Mouse (Mus musculus) gastrocnemius, postnatal 36 days (tissue): ENCODE results near the gene Tnfsfm13. TPM values are rescaled to one million over a fixed set of nuclear protein-coding genes. Genes with fewer than 3 reads are reported as not detected.

Experiments used
- DNase-seq, 2 experiments: peaks; one replicate each; pipeline ENCODE4 v3.0.0; 2022
- intact Hi-C: fragments of 180-260 bp; cut with DNase I; formaldehyde crosslinking; loops from one replicate; pipeline ENCODE4 v1.15.1; 2025
- total RNA-seq, 2 experiments: library from RNA; stranded (reverse); gene quantifications; 2 replicates each; pipeline ENCODE4 v1.2.3; 2021

Gene Tnfsfm13
- total RNA-seq, 2 experiments from 2014 or later: 1.3 to 1.5 TPM

- DNase-seq: peak; percentile 81 to 82
- intact Hi-C loops: loop anchor here (2.0 to 5.0 kb wide), 3 partner anchors 34 to 560 kb away; partner anchors contain the start of gene 9130213A22Rik
These were observed 12.9 kb downstream of the Tnfsfm13 start for GRCm38 (mm10) chr11:69682840-69683533.

GRCm38 (mm10) chr11:69682209-69682839 lies 13.6 kb downstream of the Tnfsfm13 start:
- intact Hi-C loops: loop anchor here (2.0 to 5.0 kb wide), 3 partner anchors 35 to 560 kb away; partner anchors contain the start of gene 9130213A22Rik
- no peak for DNase-seq

- DNase-seq: peak; percentile 90 to 94
- intact Hi-C loops: loop anchor here (2.0 to 5.0 kb wide), 3 partner anchors 36 to 559 kb away; partner anchors contain the start of gene 9130213A22Rik
These were observed 14.3 kb downstream of the Tnfsfm13 start, which contains the start of gene Senp3 for GRCm38 (mm10) chr11:69681314-69682208. Gene Senp3, minus strand, starts transcription at chr11:69682084.

GRCm38 (mm10) chr11:69680136-69680855 lies 15.6 kb downstream of the Tnfsfm13 start:
- intact Hi-C loops: loop anchor here (5.0 kb wide), 1 partner anchor 37 kb away; no protein-coding TSS in a partner anchor
- DNase-seq: no peak

- intact Hi-C loops: no loop called here
- no peak for DNase-seq
These were observed 16.8 kb downstream of the Tnfsfm13 start for GRCm38 (mm10) chr11:69679144-69679543.

- intact Hi-C loops: no loop called here
- DNase-seq: peak; percentile 99 to 100
These were observed 23.6 kb downstream of the Tnfsfm13 start, which contains the start of gene Eif4a1 for GRCm38 (mm10) chr11:69672211-69672706. Gene Eif4a1, minus strand, starts transcription at chr11:69672423.

- no peak for DNase-seq
- intact Hi-C loops: no loop called here
These were observed 24.2 kb downstream of the Tnfsfm13 start for GRCm38 (mm10) chr11:69671726-69672124.

- DNase-seq: peak; percentile 91 to 95
- intact Hi-C loops: no loop called here
These were observed 24.8 kb downstream of the Tnfsfm13 start for GRCm38 (mm10) chr11:69670786-69671725.

GRCm38 (mm10) chr11:69666665-69667005 lies 29.3 kb downstream of the Tnfsfm13 start:
- DNase-seq: no peak
- intact Hi-C loops: no loop called here

- DNase-seq: no peak
- intact Hi-C loops: no loop called here
These were observed 29.8 kb downstream of the Tnfsfm13 start, which contains the start of gene Cd68 for GRCm38 (mm10) chr11:69665961-69666664. Gene Cd68, minus strand, starts transcription at chr11:69666153.

- intact Hi-C loops: no loop called here
These were observed 30.4 kb downstream of the Tnfsfm13 start for GRCm38 (mm10) chr11:69665457-69665960.

GRCm38 (mm10) chr11:69664841-69665240 lies 31.1 kb downstream of the Tnfsfm13 start:
- DNase-seq: no peak
- intact Hi-C loops: no loop called here

More at GRCm38 (mm10) chr11:69665457-69665960, 30.4 kb downstream of the Tnfsfm13 start:
- DNase-seq: no peak

- no peak for DNase-seq
- intact Hi-C loops: no loop called here
These were observed 32.1 kb downstream of the Tnfsfm13 start for GRCm38 (mm10) chr11:69663795-69664194.

GRCm38 (mm10) chr11:69662967-69663671 lies 32.8 kb downstream of the Tnfsfm13 start:
- intact Hi-C loops: no loop called here
- no peak for DNase-seq

GRCm38 (mm10) chr11:69662213-69662966 lies 33.5 kb downstream of the Tnfsfm13 start, which contains the start of gene Mpdu1:
Gene Mpdu1, minus strand, starts transcription at chr11:69662642.
- intact Hi-C loops: no loop called here
- DNase-seq: peak; percentile 90 to 91

- intact Hi-C loops: no loop called here
- no peak for DNase-seq
These were observed 34.5 kb downstream of the Tnfsfm13 start for GRCm38 (mm10) chr11:69661221-69661881.
